Mouse (Mus musculus): Measurements from ENCODE around the gene Gm28305. TPM values are rescaled to one million over a fixed set of nuclear protein-coding genes. Genes with fewer than 3 reads are reported as not detected.
A peak's percentile ranks its signal among the peaks of the same experiment; 100 is the strongest.

Gene Gm28305
- polyA plus RNA-seq, 1 experiment = not detected

- no peaks in the 10 kb centered on the region for H3K79me2 ChIP-seq (ENCODE audit: control insufficient read depth, insufficient read depth)
- TF ChIP-seq REST (IDR thresholded peaks at IDR 0.05; ENCODE audit: insufficient read depth, insufficient read length) (no peak), MYOD1 (IDR thresholded peaks at IDR 0.05; ENCODE audit: control insufficient read depth in 1 of 3, insufficient read length in 2 of 3, low read depth in 2 of 3) (peak in 2 of 3 experiments; percentile 30 to 63)
- no peaks in the 10 kb centered on the region for H3K27me3 ChIP-seq (ENCODE audit: control insufficient read depth, insufficient read depth, insufficient read length)
- H3K4me2 ChIP-seq (ENCODE audit: low read depth) = no peak overlapping the region
- no peak overlapping the region for H3ac ChIP-seq (ENCODE audit: control insufficient read depth, insufficient read length)
- H3K4me3 ChIP-seq = no peak overlapping the region
- H3K36me3 ChIP-seq (ENCODE audit: control insufficient read depth, insufficient read depth) = peaks cover 56% of the 10 kb centered on the region
These were observed 10.6 kb downstream of the Gm28305 start for GRCm38 (mm10) chr9:104051028-104051427.

GRCm38 (mm10) chr9:104062430-104063243, 22.2 kb downstream of the Gm28305 start, which contains the start of gene Uba5:
Gene Uba5 (minus strand): TSS chr9:104063134.
- peaks cover 16% of the 10 kb centered on the region for H3K79me2 ChIP-seq (ENCODE audit: control insufficient read depth, insufficient read depth)
- H3K27me3 ChIP-seq (ENCODE audit: control insufficient read depth, insufficient read depth, insufficient read length) = no peaks in the 10 kb centered on the region
- peak; percentile 63 for TF ChIP-seq POLR2AphosphoS2 (IDR thresholded peaks at IDR 0.05; ENCODE audit: insufficient read length, low read depth)
- TF ChIP-seq SRF (IDR thresholded peaks at IDR 0.05; ENCODE audit: control insufficient read depth, insufficient read length, low read depth) = no peak
- TF ChIP-seq POLR2A (IDR thresholded peaks at IDR 0.05; ENCODE audit: insufficient read length, low read depth) = peak; percentile 72
- peak within 1 kb of the TSS; percentile 68 for H3K4me3 ChIP-seq
- H3K36me3 ChIP-seq (ENCODE audit: control insufficient read depth, insufficient read depth) = peaks cover 9% of the 10 kb centered on the region
- H3K4me2 ChIP-seq (ENCODE audit: low read depth) = peak within 1 kb of the TSS; percentile 95
- peak within 1 kb of the TSS; percentile 76 for H3ac ChIP-seq (ENCODE audit: control insufficient read depth, insufficient read length)

GRCm38 (mm10) chr9:104063244-104063961, 22.9 kb downstream of the Gm28305 start, which contains the start of gene Acad11:
Gene Acad11 (plus strand): TSS chr9:104063377.
- H3K4me3 ChIP-seq = peak within 1 kb of the TSS; percentile 68
- peaks cover 8% of the 10 kb centered on the region for H3K36me3 ChIP-seq (ENCODE audit: control insufficient read depth, insufficient read depth)
- H3K4me2 ChIP-seq (ENCODE audit: low read depth) = peak within 1 kb of the TSS; percentile 95
- H3K27me3 ChIP-seq (ENCODE audit: control insufficient read depth, insufficient read depth, insufficient read length) = no peaks in the 10 kb centered on the region
- H3K79me2 ChIP-seq (ENCODE audit: control insufficient read depth, insufficient read depth) = peaks cover 16% of the 10 kb centered on the region
- peak within 1 kb of the TSS; percentile 76 for H3ac ChIP-seq (ENCODE audit: control insufficient read depth, insufficient read length)
- peak; percentile 84 for TF ChIP-seq POLR2AphosphoS2 (IDR thresholded peaks at IDR 0.05; ENCODE audit: insufficient read length, low read depth)
- TF ChIP-seq REST (IDR thresholded peaks at IDR 0.05; ENCODE audit: insufficient read depth, insufficient read length) = no peak
- no peak for TF ChIP-seq TCF12 (IDR thresholded peaks at IDR 0.05; ENCODE audit: insufficient read depth, poor library complexity, severe bottlenecking)
- TF ChIP-seq MYOD1 (IDR thresholded peaks at IDR 0.05; ENCODE audit: control insufficient read depth in 1 of 3, insufficient read length in 2 of 3, low read depth in 2 of 3) = peak in 1 of 3 experiments; percentile 45
- peak; percentile 0 for TF ChIP-seq USF1 (IDR thresholded peaks at IDR 0.05; ENCODE audit: low read depth)
- no peak for TF ChIP-seq SRF (IDR thresholded peaks at IDR 0.05; ENCODE audit: control insufficient read depth, insufficient read length, low read depth)
- TF ChIP-seq MYOG (IDR thresholded peaks at IDR 0.05; ENCODE audit: control insufficient read depth in 1 of 3, insufficient read depth in 1 of 3, insufficient read length in 2 of 3, low read depth in 2 of 3) = peak in 1 of 3 experiments; percentile 22
- no peak for TF ChIP-seq MAX (IDR thresholded peaks at IDR 0.05; ENCODE audit: low read depth)
- no peak for TF ChIP-seq TCF3 (IDR thresholded peaks at IDR 0.05; ENCODE audit: insufficient read length, low read depth)
- peak; percentile 88 for TF ChIP-seq POLR2A (IDR thresholded peaks at IDR 0.05; ENCODE audit: insufficient read length, low read depth)
- no peak for TF ChIP-seq CEBPB (IDR thresholded peaks at IDR 0.05; ENCODE audit: insufficient read depth, poor library complexity, severe bottlenecking)
- no peak for TF ChIP-seq E2F4 (IDR thresholded peaks at IDR 0.05; ENCODE audit: insufficient read depth)

- Histone ChIP-seq H3K27me3 (ENCODE audit: control insufficient read depth, insufficient read depth, insufficient read length) (no peaks in the 10 kb centered on the region), H3K4me3 (no peak overlapping the region), H3K4me2 (ENCODE audit: low read depth) (no peak overlapping the region), H3K36me3 (ENCODE audit: control insufficient read depth, insufficient read depth) (peaks cover 7% of the 10 kb centered on the region), H3ac (ENCODE audit: control insufficient read depth, insufficient read length) (no peak overlapping the region), H3K79me2 (ENCODE audit: control insufficient read depth, insufficient read depth) (peaks cover 16% of the 10 kb centered on the region)
- TF ChIP-seq REST (IDR thresholded peaks at IDR 0.05; ENCODE audit: insufficient read depth, insufficient read length) = no peak
- no peak for TF ChIP-seq MYOD1 (IDR thresholded peaks at IDR 0.05; ENCODE audit: control insufficient read depth in 1 of 3, insufficient read length in 2 of 3, low read depth in 2 of 3)
- no peak for TF ChIP-seq TCF3 (IDR thresholded peaks at IDR 0.05; ENCODE audit: insufficient read length, low read depth)
- no peak for TF ChIP-seq POLR2A (IDR thresholded peaks at IDR 0.05; ENCODE audit: insufficient read length, low read depth)
- TF ChIP-seq E2F4 (IDR thresholded peaks at IDR 0.05; ENCODE audit: insufficient read depth) = no peak
- TF ChIP-seq CEBPB (IDR thresholded peaks at IDR 0.05; ENCODE audit: insufficient read depth, poor library complexity, severe bottlenecking) = no peak
- TF ChIP-seq TCF12 (IDR thresholded peaks at IDR 0.05; ENCODE audit: insufficient read depth, poor library complexity, severe bottlenecking) = no peak
- TF ChIP-seq USF1 (IDR thresholded peaks at IDR 0.05; ENCODE audit: low read depth) = no peak
- TF ChIP-seq POLR2AphosphoS2 (IDR thresholded peaks at IDR 0.05; ENCODE audit: insufficient read length, low read depth) = no peak
These were observed 24.1 kb downstream of the Gm28305 start for GRCm38 (mm10) chr9:104064571-104064970.

- H3ac ChIP-seq (ENCODE audit: control insufficient read depth, insufficient read length) = no peak overlapping the region
- H3K4me2 ChIP-seq (ENCODE audit: low read depth) = no peak overlapping the region
- H3K79me2 ChIP-seq (ENCODE audit: control insufficient read depth, insufficient read depth) = no peaks in the 10 kb centered on the region
- no peak for TF ChIP-seq CEBPB (IDR thresholded peaks at IDR 0.05; ENCODE audit: insufficient read depth, poor library complexity, severe bottlenecking)
- TF ChIP-seq REST (IDR thresholded peaks at IDR 0.05; ENCODE audit: insufficient read depth, insufficient read length) = no peak
- TF ChIP-seq SRF (IDR thresholded peaks at IDR 0.05; ENCODE audit: control insufficient read depth, insufficient read length, low read depth) = no peak
- no peak for TF ChIP-seq E2F4 (IDR thresholded peaks at IDR 0.05; ENCODE audit: insufficient read depth)
- no peak for TF ChIP-seq MYOG (IDR thresholded peaks at IDR 0.05; ENCODE audit: control insufficient read depth in 1 of 3, insufficient read depth in 1 of 3, insufficient read length in 2 of 3, low read depth in 2 of 3)
- no peak for TF ChIP-seq MYOD1 (IDR thresholded peaks at IDR 0.05; ENCODE audit: control insufficient read depth in 1 of 3, insufficient read length in 2 of 3, low read depth in 2 of 3)
- no peak for TF ChIP-seq POLR2AphosphoS2 (IDR thresholded peaks at IDR 0.05; ENCODE audit: insufficient read length, low read depth)
- no peak for TF ChIP-seq MAX (IDR thresholded peaks at IDR 0.05; ENCODE audit: low read depth)
- TF ChIP-seq POLR2A (IDR thresholded peaks at IDR 0.05; ENCODE audit: insufficient read length, low read depth) = no peak
- peaks cover 12% of the 10 kb centered on the region for H3K27me3 ChIP-seq (ENCODE audit: control insufficient read depth, insufficient read depth, insufficient read length)
- no peak overlapping the region for H3K4me3 ChIP-seq
- H3K36me3 ChIP-seq (ENCODE audit: control insufficient read depth, insufficient read depth) = no peaks in the 10 kb centered on the region
These were observed 29.8 kb downstream of the Gm28305 start for GRCm38 (mm10) chr9:104070241-104070640.

Data from myocyte (in vitro differentiated cells).